Mouse (Mus musculus): ENCODE measurements around the gene Ren1.

Ren1 gene

GRCm38 (mm10) chr1:133379254-133379985, 29.1 kb downstream of the Ren1 start:
- no peak for DNase-seq

GRCm38 (mm10) chr1:133379986-133380320, 29.6 kb downstream of the Ren1 start:
- DNase-seq, result no peak

- no peak for DNase-seq
Measured at GRCm38 (mm10) chr1:133380347-133381065, 30.2 kb downstream of the Ren1 start.

- DNase-seq, result no peak
Measured at GRCm38 (mm10) chr1:133382008-133382407, 31.7 kb downstream of the Ren1 start.

- DNase-seq, result no peak
Measured at GRCm38 (mm10) chr1:133382552-133383155, 32.3 kb downstream of the Ren1 start.

GRCm38 (mm10) chr1:133383157-133383783, 33.0 kb downstream of the Ren1 start:
- DNase-seq, result no peak

- DNase-seq, result peak; percentile 28
Measured at GRCm38 (mm10) chr1:133385506-133385905, 35.2 kb downstream of the Ren1 start.

- DNase-seq, result no peak
Measured at GRCm38 (mm10) chr1:133386209-133386608, 35.9 kb downstream of the Ren1 start.

- DNase-seq, result no peak
Measured at GRCm38 (mm10) chr1:133387539-133388268, 37.4 kb downstream of the Ren1 start.

DNA sequence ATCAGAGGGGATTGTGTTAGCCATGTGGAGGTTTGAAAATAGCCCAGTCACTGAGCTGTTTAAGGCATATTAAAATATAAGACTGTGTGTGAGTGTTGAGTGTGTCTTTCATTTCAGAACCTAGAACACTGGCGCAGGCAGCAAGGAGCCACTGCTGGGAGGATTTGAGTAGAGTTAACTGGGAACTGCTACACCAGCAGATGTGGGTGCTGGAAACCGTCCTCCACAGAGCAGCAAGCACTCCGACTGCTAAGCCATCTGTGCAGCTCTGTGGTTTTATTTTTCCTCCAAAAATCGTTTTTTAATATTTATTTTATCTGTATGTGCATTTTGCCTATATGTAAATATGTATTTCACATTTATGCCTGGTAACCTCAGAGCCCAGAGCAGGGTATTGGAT, 44.4 kb downstream of the Ren1 start:
- no peak for DNase-seq

DNA sequence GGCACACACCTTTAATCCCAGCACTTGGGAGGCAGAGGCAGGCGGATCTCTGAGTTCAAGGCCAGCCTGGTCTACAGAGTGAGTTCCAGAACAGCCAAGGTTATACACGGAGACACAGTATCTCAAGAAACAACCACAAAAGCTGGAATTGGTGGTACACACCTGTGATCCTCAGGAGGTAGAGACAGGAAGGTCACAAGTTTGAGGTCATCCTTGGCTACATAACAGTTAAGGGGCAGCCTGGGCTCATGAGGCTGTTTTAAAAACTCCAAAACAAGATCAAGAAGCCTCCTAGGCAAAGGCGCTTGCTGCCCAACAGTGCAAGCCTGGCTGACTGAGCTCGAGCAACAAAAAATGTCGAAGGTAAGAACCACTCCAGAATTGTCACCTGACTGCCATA, 46.4 kb downstream of the Ren1 start:
- no peak for DNase-seq

DNA sequence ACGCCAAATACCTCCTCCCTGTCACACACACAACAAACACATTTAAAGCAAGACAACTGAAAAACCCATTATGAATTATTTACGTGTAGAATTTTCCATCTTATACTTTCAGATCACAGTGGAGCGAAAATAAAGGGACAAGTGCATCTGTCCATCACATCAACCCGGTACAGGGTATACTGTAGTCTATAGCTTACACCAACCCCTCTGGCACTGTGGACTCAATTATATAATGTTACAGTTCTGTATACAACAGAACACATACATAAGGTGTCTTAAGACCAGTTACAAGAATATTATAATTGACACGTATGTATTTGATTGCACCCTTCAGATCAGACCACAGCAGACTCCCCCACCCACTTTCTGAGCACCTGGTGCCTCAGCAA, 46.8 kb downstream of the Ren1 start:
- no peak for DNase-seq

- DNase-seq, result no peak
Measured at GRCm38 (mm10) chr1:133397483-133398237, 47.4 kb downstream of the Ren1 start.

DNA sequence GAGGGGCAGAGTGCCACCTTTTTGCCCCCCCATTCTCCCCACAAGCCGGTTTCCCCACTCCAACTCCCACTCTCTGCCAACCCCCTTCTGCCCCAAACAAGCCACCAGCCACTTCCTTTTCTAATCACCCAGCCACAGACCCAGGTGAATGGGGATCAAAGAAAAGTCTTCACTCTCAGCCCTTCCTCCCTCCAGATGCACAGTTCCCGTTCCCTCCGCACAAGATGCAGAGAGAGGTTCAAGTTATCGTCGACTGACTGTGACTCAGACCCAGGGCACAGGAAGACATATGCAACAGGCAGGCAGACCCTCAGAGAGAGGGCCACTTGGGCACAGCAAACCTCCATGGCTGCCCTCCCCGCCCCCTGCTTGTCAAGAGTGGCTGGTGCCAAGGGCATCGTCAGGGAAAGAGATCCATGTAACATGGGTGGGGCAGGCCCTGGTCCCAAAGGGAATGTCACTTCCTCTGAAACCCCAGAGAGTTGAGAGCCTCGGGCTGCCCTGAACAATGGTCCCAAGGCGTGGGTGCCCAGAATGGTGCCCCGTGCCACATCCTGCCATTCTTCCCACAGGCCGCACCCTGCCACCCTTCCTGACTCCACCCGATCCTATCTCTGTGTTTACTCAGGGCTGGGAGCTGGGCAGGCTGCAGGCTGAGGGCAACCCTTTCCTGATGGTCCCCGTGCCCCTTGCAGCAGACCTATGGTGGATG, 49.9 kb downstream of the Ren1 start:
- DNase-seq, result no peak

DNA sequence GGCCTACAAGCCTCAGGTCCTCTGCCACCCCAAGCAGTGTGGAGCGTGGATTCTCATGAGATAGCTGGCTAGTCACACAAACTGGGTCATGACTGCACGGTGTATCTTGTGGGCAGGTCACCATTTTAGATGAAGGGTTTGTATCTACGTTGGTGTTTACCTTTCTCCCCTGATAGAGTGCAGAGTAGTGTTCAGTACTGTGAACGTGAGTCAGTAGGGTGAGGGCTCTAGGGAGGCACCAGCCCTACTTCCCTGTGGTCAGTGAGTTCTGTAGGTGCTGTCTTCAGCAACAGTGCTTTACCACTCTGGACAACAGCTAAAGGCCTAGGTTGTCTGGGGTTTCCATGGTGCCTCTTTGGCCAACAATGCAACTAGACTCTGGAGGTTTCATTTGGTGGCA, 53.7 kb downstream of the Ren1 start:
- DNase-seq, result no peak

DNA sequence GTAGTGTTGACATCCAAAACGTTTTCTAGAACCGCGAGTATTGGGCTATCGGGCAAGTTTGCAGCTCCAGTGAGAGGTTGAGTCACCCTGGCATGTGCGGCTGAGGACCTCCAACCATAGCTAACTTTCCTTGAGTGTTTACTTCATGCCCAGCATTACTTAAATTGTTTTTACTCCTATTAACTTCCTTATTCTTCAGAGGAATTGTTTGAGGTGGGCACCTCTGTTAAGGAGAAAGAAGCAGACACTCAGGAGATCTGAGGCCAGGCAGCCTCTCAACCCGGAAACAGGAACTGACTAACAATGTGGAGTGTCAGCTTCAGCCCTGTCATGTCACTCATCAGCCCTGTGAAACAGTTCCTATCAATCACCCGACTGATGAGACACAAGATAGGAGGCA, 56.3 kb downstream of the Ren1 start:
- DNase-seq, result no peak

GRCm38 (mm10) chr1:133407436-133407835, 57.1 kb downstream of the Ren1 start:
- no peak for DNase-seq

- DNase-seq, result no peak
Measured at GRCm38 (mm10) chr1:133408321-133408720, 58.0 kb downstream of the Ren1 start.

GRCm38 (mm10) chr1:133408880-133409516, 58.7 kb downstream of the Ren1 start:
- no peak for DNase-seq

GRCm38 (mm10) chr1:133409786-133410185, 59.5 kb downstream of the Ren1 start:
- DNase-seq, result no peak
